Mouse (Mus musculus) CH12.LX (cell line): ENCODE data around the gene Nup155. TPM values are rescaled to one million over a fixed set of nuclear protein-coding genes. Genes with fewer than 3 reads are reported as not detected.

Experiments
- DNase-seq: peaks from one replicate; pipeline ENCODE4 v3.0.0-alpha.2; 2013; ENCODE audit errors: extremely low read depth
- H3K27ac ChIP-seq: 2 replicates; pipeline ENCODE4 v1.5.1; 2012; ENCODE audit warnings: low read depth, mild to moderate bottlenecking, control low read depth, moderate library complexity; ENCODE audit not compliant: insufficient read depth
- H3K27me3 ChIP-seq: replicated peaks from 2 replicates; pipeline ENCODE3; 2012; ENCODE audit warnings: inconsistent platforms
- H3K36me3 ChIP-seq, 2 experiments: replicated peaks in 1 of 2; 2 replicates each; pipeline versions ENCODE3 to v1.6.1; 2012; ENCODE audit warnings: inconsistent platforms in 1 of 2, low read length in 1 of 2, mild to moderate bottlenecking in 1 of 2, mixed read lengths in 1 of 2, moderate library complexity in 1 of 2; ENCODE audit not compliant: control insufficient read depth in 1 of 2, insufficient read depth in 1 of 2
- H3K4me1 ChIP-seq, 2 experiments: 2 replicates each; pipeline ENCODE4 v1.6.1; 2012; ENCODE audit warnings: inconsistent platforms in 1 of 2, moderate library complexity in 1 of 2; ENCODE audit not compliant: insufficient read depth in 2 of 2, control insufficient read depth in 1 of 2
- H3K4me2 ChIP-seq: 2 replicates; pipeline ENCODE4 v1.6.1; 2012; ENCODE audit warnings: low read depth, mild to moderate bottlenecking, control low read depth; ENCODE audit not compliant: poor library complexity, insufficient read depth, severe bottlenecking
- H3K4me3 ChIP-seq, 3 experiments: fragments of 150-350 bp in 1 of 3; sonication (generic) in 1 of 3; replicated peaks in 1 of 3; 2 replicates each; pipeline versions ENCODE3 to v1.5.1; 2011 to 2012; ENCODE audit warnings: low read depth in 2 of 3, low read length in 2 of 3, mild to moderate bottlenecking in 2 of 3, moderate library complexity in 2 of 3, control low read depth in 1 of 3, improper control_type of control experiment in 1 of 3, inconsistent platforms in 1 of 3, mixed read lengths in 1 of 3; ENCODE audit not compliant: poor library complexity in 1 of 3
- H3K79me2 ChIP-seq: replicated peaks from 2 replicates; pipeline ENCODE4 v1.6.1; 2012; ENCODE audit warnings: mild to moderate bottlenecking, moderate library complexity; ENCODE audit not compliant: control insufficient read depth, poor library complexity, insufficient read depth, severe bottlenecking; ENCODE audit errors: extremely low read depth
- H3K9ac ChIP-seq: 2 replicates; pipeline ENCODE4 v1.6.1; 2012; ENCODE audit warnings: low read depth, mild to moderate bottlenecking, control low read depth, moderate library complexity; ENCODE audit not compliant: insufficient read depth
- H3K9me3 ChIP-seq: replicated peaks from 2 replicates; pipeline ENCODE3; 2012; ENCODE audit warnings: low read length, inconsistent platforms, mixed read lengths
- BHLHE40 ChIP-seq: IDR thresholded peaks from 2 replicates; pipeline ENCODE4 v1.6.1; 2011; ENCODE audit warnings: mild to moderate bottlenecking, low read depth, low read length, improper control_type of control experiment
- CHD1 ChIP-seq: IDR thresholded peaks from 2 replicates; pipeline ENCODE4 v1.6.1; 2012; ENCODE audit warnings: low read depth, low read length, improper control_type of control experiment, inconsistent platforms
- E2F4 ChIP-seq: IDR thresholded peaks from 2 replicates; pipeline ENCODE4 v1.6.1; 2011; ENCODE audit warnings: low read depth, low read length, improper control_type of control experiment; ENCODE audit not compliant: insufficient replicate concordance
- EP300 ChIP-seq: IDR thresholded peaks from 2 replicates; pipeline ENCODE4 v1.6.1; 2011; ENCODE audit warnings: low read length, improper control_type of control experiment
- GABPA ChIP-seq: IDR thresholded peaks from 2 replicates; pipeline ENCODE4 v1.6.1; 2012; ENCODE audit warnings: low read depth, low read length, improper control_type of control experiment, inconsistent platforms; ENCODE audit not compliant: insufficient replicate concordance
- JUN ChIP-seq: IDR thresholded peaks from 2 replicates; pipeline ENCODE4 v1.6.1; 2011; ENCODE audit warnings: low read depth, mild to moderate bottlenecking, low read length, improper control_type of control experiment, moderate library complexity; ENCODE audit not compliant: insufficient read depth
- KAT2A ChIP-seq: IDR thresholded peaks from 2 replicates; pipeline ENCODE4 v1.6.1; 2012; ENCODE audit warnings: low read length, improper control_type of control experiment, inconsistent platforms; ENCODE audit not compliant: insufficient replicate concordance
- MAFK ChIP-seq: IDR thresholded peaks from 2 replicates; pipeline ENCODE4 v1.6.1; 2011; ENCODE audit warnings: low read length, improper control_type of control experiment; ENCODE audit not compliant: insufficient replicate concordance
- MEF2A ChIP-seq: IDR thresholded peaks from 2 replicates; pipeline ENCODE4 v1.6.1; 2014; ENCODE audit warnings: low read depth, mild to moderate bottlenecking, inconsistent platforms, low read length, improper control_type of control experiment, borderline replicate concordance
- MXI1 ChIP-seq: IDR thresholded peaks from 2 replicates; pipeline ENCODE4 v1.6.1; 2011; ENCODE audit warnings: mild to moderate bottlenecking, low read depth, low read length, improper control_type of control experiment
- MYC ChIP-seq: IDR thresholded peaks from 2 replicates; pipeline ENCODE4 v1.6.1; 2011; ENCODE audit warnings: low read depth, mild to moderate bottlenecking, improper control_type of control experiment, low read length
- NELFE ChIP-seq: IDR thresholded peaks from 2 replicates; pipeline ENCODE4 v1.6.1; 2011; ENCODE audit warnings: low read depth, low read length, improper control_type of control experiment
- PAX5 ChIP-seq: IDR thresholded peaks from 2 replicates; pipeline ENCODE4 v1.6.1; 2012; ENCODE audit warnings: low read length, inconsistent platforms, mixed read lengths
- POLR2A ChIP-seq: IDR thresholded peaks from 2 replicates; pipeline ENCODE4 v1.6.1; 2011; ENCODE audit warnings: low read depth, mild to moderate bottlenecking, improper control_type of control experiment, low read length
- RAD21 ChIP-seq: IDR thresholded peaks from 2 replicates; pipeline ENCODE4 v1.6.1; 2011; ENCODE audit warnings: low read depth, mild to moderate bottlenecking, low read length, improper control_type of control experiment, moderate library complexity
- SIN3A ChIP-seq: IDR thresholded peaks from 2 replicates; pipeline ENCODE4 v1.6.1; 2012; ENCODE audit warnings: low read length, improper control_type of control experiment, inconsistent platforms
- USF2 ChIP-seq: conservative IDR thresholded peaks from 2 replicates; pipeline ENCODE4 v1.6.1; 2011; ENCODE audit warnings: low read depth, low read length, improper control_type of control experiment
- ZC3H11A ChIP-seq: IDR thresholded peaks from 2 replicates; pipeline ENCODE4 v1.6.1; 2012; ENCODE audit warnings: low read depth, mild to moderate bottlenecking, inconsistent platforms, low read length, improper control_type of control experiment
- ZKSCAN1 ChIP-seq: IDR thresholded peaks from 2 replicates; pipeline ENCODE4 v1.6.1; 2012; ENCODE audit warnings: low read depth, inconsistent platforms, low read length, improper control_type of control experiment, borderline replicate concordance
- ZMIZ1 ChIP-seq: IDR thresholded peaks from 2 replicates; pipeline ENCODE4 v1.6.1; 2012; ENCODE audit warnings: low read depth, mild to moderate bottlenecking, inconsistent platforms, low read length, improper control_type of control experiment
- dilution Hi-C: fragments of 300-500 bp; cut with MboI; formaldehyde crosslinking; loops from 2 replicates; pipeline ENCODE4 v1.14.3; 2020; ENCODE audit warnings: low sequenced_read_pairs; ENCODE audit not compliant: extremely low pct_unique_long_range_greater_than_20kb, extremely low pct_ligation_motif_present
- in situ Hi-C: fragments of 300-500 bp; cut with MboI; formaldehyde crosslinking; loops from 3 replicates; pipeline ENCODE4 v1.14.3; 2019; ENCODE audit warnings: low sequenced_read_pairs, low pct_ligation_motif_present, low pct_unique_long_range_greater_than_20kb, mixed read lengths
- polyA plus RNA-seq: library from polyadenylated mRNA; unstranded; fragments of >175 nt; gene quantifications from 2 replicates; pipeline ENCODE4 v1.2.1, GENCODE M21; 2012; ENCODE audit warnings: low read depth; ENCODE audit not compliant: insufficient read length
- total RNA-seq, 2 experiments: library from RNA; depleted of rRNA; stranded (reverse); fragments of 300-350 nt in 1 of 2; fragments of >200 nt in 1 of 2; gene quantifications; 2 replicates each; pipeline ENCODE4 v1.2.3; 2012 to 2014

Nup155 gene
- total and polyA plus RNA-seq, 3 experiments = 37.4 to 45.0 (median 42.3) TPM

DNA sequence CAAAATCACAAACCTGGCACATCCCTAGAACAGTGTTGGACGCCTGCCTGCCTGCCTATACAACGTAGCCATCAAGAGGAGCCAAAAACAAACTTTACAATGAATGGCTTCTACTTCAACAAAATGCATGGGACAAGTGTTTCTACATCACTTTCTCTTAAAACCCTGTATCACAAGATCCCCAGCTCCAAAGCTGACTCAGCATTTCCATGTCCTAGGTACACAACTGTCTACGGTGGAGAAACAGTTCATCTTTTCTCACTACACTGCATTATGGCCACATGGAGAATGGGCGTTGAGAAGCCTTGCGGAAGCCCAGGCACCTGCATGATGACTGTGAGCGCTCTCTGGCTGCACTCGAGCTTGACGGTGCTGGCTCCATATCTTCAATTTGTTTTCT is 26.9 kb upstream of the Nup155 start:
- in situ Hi-C loops = no loop called here
- DNase-seq = no peak
- H3K9ac ChIP-seq = no peak overlapping the region
- peaks cover 24 to 54% of the 10 kb centered on the region in 2 experiments for H3K36me3 ChIP-seq
- no peak overlapping the region for H3K4me2 ChIP-seq
- dilution Hi-C loops = no loop called here
- no peaks in the 10 kb centered on the region for H3K79me2 ChIP-seq
- no peaks in the 10 kb centered on the region for H3K9me3 ChIP-seq
- H3K4me1 ChIP-seq = no peaks in the 10 kb centered on the region
- no peaks in the 10 kb centered on the region for H3K27me3 ChIP-seq
- no peak overlapping the region for H3K27ac ChIP-seq
- TF ChIP-seq MAFK (peak; percentile 90), ZKSCAN1 (no peak), NELFE (no peak), ZMIZ1 (no peak), GABPA (no peak), MXI1 (no peak)
- TF ChIP-seq, all 38 proteins: peak for 1
- no peak overlapping the region for H3K4me3 ChIP-seq

DNA sequence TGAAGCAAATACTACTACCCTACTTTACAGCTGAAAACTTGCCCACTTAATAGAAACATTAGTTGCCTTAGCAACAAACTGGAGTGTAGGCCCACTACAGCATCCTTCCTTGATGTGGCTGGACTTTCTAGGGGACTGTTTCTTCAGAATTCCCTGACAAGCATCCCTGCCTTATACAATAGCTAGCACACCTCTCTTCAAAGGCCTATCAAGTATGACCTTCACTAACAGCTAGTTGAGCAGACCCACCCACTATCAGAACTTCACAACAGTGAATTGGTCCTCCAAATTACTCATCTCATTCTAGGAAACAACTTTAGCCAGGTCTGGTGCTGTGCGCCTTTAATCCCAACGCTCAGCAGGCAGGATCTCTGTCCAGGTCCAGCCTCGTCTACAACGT is 21.8 kb upstream of the Nup155 start:
- Histone ChIP-seq H3K9me3 (no peaks in the 10 kb centered on the region), H3K9ac (no peak overlapping the region), H3K27ac (no peak overlapping the region), H3K4me3 (no peak overlapping the region), H3K36me3 (peaks cover 15 to 35% of the 10 kb centered on the region in 2 experiments), H3K4me2 (no peak overlapping the region), H3K27me3 (no peaks in the 10 kb centered on the region), H3K79me2 (no peaks in the 10 kb centered on the region), H3K4me1 (no peaks in the 10 kb centered on the region)
- in situ Hi-C loops = no loop called here
- no peak for TF ChIP-seq CHD1
- TF ChIP-seq JUN = no peak
- TF ChIP-seq KAT2A = no peak
- TF ChIP-seq ZC3H11A = no peak
- TF ChIP-seq PAX5 = no peak
- TF ChIP-seq SIN3A = no peak
- TF ChIP-seq POLR2A = no peak
- no peak for TF ChIP-seq MYC
- TF ChIP-seq E2F4 = no peak
- no peak for TF ChIP-seq BHLHE40
- no peak for TF ChIP-seq RAD21
- no peak for TF ChIP-seq MEF2A
- TF ChIP-seq EP300 = no peak
- no peak for TF ChIP-seq ZMIZ1
- TF ChIP-seq USF2 = no peak
- dilution Hi-C loops = no loop called here
- no peak for DNase-seq
